Mouse (Mus musculus): ENCODE results near the gene Map3k1. TPM values are rescaled to one million over a fixed set of nuclear protein-coding genes. Genes with fewer than 3 reads are reported as not detected.
A peak's percentile ranks its signal among the peaks of the same experiment; 100 is the strongest.

Gene Map3k1
- polyA plus RNA-seq, 1 experiment = 22.2 TPM

DNA sequence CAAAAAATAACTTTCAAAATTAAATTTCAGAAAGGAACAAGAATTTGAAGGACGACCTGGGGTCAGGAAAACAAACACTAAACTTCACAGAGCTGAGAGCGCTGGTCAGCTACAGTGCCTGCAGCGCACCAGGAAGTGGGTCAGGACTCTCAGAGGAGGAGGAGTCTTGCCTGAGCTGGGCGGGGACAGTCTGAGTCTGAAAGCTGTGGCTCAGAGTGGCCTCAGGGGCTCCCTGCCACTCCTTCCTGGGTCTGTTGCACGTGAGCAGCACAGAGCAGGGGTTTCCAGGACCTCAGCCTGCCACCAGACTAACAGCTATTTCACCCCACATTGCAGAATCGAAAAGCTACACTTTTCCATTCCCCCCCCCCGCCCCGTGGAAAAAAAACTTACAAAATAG, 11.8 kb downstream of the Map3k1 start:
- peak; percentile 66 for DNase-seq
- no peak overlapping the region for H3K4me3 ChIP-seq (replicated peaks; ENCODE audit: extremely low read depth, low read depth, low read length)
- 6% methylated on average over 8 of the region's 8 CpGs for WGBS
- TF ChIP-seq CTCF (IDR thresholded peaks at IDR 0.05; ENCODE audit: insufficient read depth, low read length) (no peak), POLR2A (IDR thresholded peaks at IDR 0.05; ENCODE audit: borderline replicate concordance, extremely low read depth, low read depth, low read length) (peak; percentile 49; the same call in 1 of the 2 replicates)
- H3K4me1 ChIP-seq (ENCODE audit: control insufficient read depth, insufficient read depth, low read length) = peaks cover 52% of the 10 kb centered on the region

DNA sequence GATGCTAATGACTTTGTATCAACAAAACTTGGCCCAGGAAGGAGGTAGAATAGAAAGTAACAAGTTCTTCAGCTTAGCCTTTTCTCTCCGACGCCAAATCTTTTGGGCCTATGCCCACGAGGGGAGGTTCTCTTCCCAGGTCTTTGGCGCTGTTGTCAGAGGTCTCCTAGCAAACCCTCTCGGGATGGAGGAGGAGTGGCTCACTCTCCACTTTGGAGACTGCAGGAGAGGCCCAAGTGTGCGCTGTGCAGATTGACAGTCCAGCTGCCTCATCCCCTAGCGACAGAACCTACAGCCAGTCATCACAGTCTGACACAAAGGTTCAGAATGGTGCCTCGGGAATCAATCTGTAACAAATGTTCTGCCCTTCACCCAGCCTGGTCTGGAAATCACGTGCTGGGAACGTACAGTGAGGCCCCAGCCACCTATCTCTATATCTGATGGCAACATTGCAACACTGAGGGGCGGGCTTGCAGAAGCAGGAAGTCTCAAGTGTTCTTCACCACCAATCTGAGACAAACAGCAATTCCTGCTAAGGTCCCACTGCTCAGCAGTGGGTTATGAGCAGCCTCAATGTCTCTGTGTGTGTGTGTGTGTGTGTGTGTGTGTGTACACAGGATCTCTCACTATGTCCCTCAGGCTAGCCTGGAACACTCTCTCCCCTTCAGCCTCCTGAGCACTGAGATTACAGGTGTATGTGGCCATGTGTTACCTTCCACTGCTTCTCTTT, 12.4 kb downstream of the Map3k1 start:
- TF ChIP-seq CTCF (IDR thresholded peaks at IDR 0.05; ENCODE audit: insufficient read depth, low read length) (no peak), POLR2A (IDR thresholded peaks at IDR 0.05; ENCODE audit: borderline replicate concordance, extremely low read depth, low read depth, low read length) (no peak)
- Histone ChIP-seq H3K4me1 (ENCODE audit: control insufficient read depth, insufficient read depth, low read length) (peaks cover 51% of the 10 kb centered on the region), H3K4me3 (replicated peaks; ENCODE audit: extremely low read depth, low read depth, low read length) (peak overlapping the region; percentile 14)
- peak; percentile 51 for DNase-seq
- WGBS = 8% methylated on average over 11 of the region's 11 CpGs

DNA sequence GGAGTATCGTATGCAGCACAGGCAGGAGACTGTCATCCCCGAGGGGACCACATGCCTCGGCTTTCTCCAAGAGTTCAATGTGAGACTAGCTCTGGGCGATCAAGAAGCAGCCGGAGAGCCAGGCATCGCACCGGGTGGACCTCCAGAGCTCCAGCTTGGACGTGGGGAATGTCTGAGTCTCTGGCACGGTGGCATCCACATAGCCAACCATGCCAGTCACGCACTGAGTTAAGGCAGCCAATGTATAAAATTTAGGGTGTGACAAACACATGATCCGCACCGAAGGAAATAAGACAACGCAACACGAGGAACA, 15.9 kb downstream of the Map3k1 start:
- DNase-seq = no peak
- Histone ChIP-seq H3K4me1 (ENCODE audit: control insufficient read depth, insufficient read depth, low read length) (peaks cover 54% of the 10 kb centered on the region), H3K4me3 (replicated peaks; ENCODE audit: extremely low read depth, low read depth, low read length) (no peak overlapping the region)
- 74% methylated on average over 14 of the region's 14 CpGs for WGBS
- TF ChIP-seq CTCF (IDR thresholded peaks at IDR 0.05; ENCODE audit: insufficient read depth, low read length) = no peak
- TF ChIP-seq POLR2A (IDR thresholded peaks at IDR 0.05; ENCODE audit: borderline replicate concordance, extremely low read depth, low read depth, low read length) = no peak

DNA sequence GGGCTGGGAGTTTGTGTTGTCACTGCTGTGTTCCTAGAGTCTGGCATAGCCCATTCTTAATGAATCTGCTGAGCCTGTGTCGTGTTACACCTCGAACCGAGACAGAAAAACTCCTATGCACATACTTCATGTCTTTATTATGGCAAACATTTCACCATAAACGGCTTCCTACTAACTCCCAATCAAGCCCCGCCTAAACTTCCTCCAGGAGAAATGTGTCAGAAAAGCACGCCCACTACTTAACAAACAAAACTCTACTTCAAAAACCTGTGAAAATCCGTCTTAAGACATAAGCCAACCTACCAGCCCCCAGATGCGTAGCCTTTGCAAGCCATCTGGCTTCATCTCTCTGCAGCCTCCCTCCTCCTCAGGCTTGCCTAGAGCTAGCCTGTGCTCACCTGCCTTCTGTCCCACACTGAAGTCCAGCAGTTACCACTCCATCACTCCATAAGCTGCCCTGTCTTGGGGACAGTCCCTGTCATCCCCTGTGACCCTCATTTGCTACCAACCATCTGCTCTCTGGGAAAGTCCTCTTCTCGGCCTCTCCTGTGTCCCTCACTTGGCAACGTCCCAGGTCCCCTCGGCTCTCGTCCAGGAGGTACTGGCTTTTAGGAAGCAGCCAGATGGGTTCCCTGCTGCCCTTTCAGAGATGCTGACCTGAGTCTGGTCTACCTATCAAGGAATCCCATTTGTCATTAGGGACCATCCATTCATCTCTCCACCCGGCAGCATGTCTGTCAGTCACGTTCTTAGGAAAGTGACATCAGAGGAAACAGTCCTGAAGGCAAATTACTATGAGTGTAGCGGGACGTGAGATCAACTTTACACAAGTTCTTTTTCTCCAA, 16.4 kb downstream of the Map3k1 start:
- 27% methylated on average over 16 of the region's 16 CpGs for WGBS
- no peak for TF ChIP-seq CTCF (IDR thresholded peaks at IDR 0.05; ENCODE audit: insufficient read depth, low read length)
- no peak for TF ChIP-seq POLR2A (IDR thresholded peaks at IDR 0.05; ENCODE audit: borderline replicate concordance, extremely low read depth, low read depth, low read length)
- DNase-seq = no peak
- Histone ChIP-seq H3K4me3 (replicated peaks; ENCODE audit: extremely low read depth, low read depth, low read length) (no peak overlapping the region), H3K4me1 (ENCODE audit: control insufficient read depth, insufficient read depth, low read length) (peaks cover 49% of the 10 kb centered on the region)

DNA sequence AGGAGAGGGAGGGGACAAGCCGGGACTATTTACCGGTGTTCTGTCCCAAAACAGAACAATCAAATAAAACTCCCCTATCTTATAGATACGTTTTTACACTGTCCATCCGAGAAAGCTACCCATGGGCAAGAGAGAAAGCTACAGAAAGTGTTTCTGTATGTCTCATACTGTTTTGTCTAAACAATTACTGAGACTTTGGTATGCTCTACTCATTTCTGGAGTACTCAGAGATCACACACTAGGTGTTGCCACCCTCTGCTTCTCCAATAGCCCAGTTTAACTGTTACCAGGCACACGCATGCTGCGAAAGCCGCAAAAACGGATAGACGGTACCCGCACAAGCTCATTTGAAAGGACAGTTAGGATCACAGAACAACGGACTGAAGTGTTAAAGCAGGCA, 17.2 kb downstream of the Map3k1 start:
- Histone ChIP-seq H3K4me3 (replicated peaks; ENCODE audit: extremely low read depth, low read depth, low read length) (no peak overlapping the region), H3K4me1 (ENCODE audit: control insufficient read depth, insufficient read depth, low read length) (peaks cover 44% of the 10 kb centered on the region)
- WGBS = 77% methylated on average over 11 of the region's 11 CpGs
- TF ChIP-seq POLR2A (IDR thresholded peaks at IDR 0.05; ENCODE audit: borderline replicate concordance, extremely low read depth, low read depth, low read length) = no peak
- TF ChIP-seq CTCF (IDR thresholded peaks at IDR 0.05; ENCODE audit: insufficient read depth, low read length) = no peak
- DNase-seq = no peak

DNA sequence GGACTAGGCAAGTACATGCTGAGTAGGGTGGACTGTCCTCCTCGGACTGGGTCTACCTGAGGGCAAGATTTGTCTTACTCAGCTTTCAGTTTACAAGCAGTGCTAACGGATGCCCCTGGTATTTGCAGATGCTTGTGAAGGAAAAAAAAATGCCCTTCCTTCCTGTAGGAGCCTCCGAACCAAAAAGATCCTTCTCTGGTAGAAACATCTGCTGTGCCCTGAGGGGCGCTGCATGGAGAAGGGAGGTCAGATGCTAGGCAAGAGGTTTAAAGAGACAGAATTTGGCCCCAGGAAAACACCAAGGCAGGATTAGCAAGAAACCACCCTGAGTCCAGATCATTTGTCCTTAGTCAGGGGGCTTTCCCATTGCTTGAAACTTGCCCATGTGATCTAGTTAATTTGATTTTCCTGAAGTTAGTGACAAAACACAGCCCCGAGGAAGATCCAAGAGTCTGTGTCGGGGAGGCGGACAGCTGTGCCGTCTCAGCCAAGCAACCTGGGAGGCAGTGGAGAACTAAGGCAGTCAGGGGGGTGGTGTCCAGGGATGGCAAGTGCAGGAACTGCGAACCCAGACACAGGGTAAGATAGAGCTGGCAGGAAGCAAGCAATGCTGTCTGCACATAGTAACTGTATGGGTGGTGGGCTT, 19.2 kb downstream of the Map3k1 start:
- WGBS = 27% methylated on average over 9 of the region's 9 CpGs
- H3K4me3 ChIP-seq (replicated peaks; ENCODE audit: extremely low read depth, low read depth, low read length) = no peak overlapping the region
- DNase-seq = no peak
- peaks cover 33% of the 10 kb centered on the region for H3K4me1 ChIP-seq (ENCODE audit: control insufficient read depth, insufficient read depth, low read length)
- TF ChIP-seq POLR2A (IDR thresholded peaks at IDR 0.05; ENCODE audit: borderline replicate concordance, extremely low read depth, low read depth, low read length) (no peak), CTCF (IDR thresholded peaks at IDR 0.05; ENCODE audit: insufficient read depth, low read length) (no peak)

DNA sequence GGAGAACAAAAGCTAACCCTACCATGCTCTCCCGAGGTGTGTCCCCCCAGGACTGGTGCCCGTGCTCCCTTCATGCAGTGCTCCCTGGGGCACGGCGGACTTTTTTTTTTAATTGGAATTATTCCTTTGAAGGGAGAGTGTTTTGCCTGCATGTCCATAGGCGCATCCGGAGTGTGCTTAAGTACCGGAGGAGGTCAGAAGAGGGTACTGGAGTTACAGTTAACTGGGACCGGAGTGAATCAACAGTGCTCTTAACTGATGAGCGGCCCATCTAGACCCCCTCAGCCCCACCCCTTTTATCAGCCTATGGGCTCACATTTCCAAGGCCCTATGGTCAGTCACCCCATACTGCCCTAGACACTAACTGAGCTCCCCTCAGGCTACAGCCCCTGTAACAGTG, 19.9 kb downstream of the Map3k1 start:
- TF ChIP-seq POLR2A (IDR thresholded peaks at IDR 0.05; ENCODE audit: borderline replicate concordance, extremely low read depth, low read depth, low read length) (no peak), CTCF (IDR thresholded peaks at IDR 0.05; ENCODE audit: insufficient read depth, low read length) (no peak)
- H3K4me3 ChIP-seq (replicated peaks; ENCODE audit: extremely low read depth, low read depth, low read length) = no peak overlapping the region
- H3K4me1 ChIP-seq (ENCODE audit: control insufficient read depth, insufficient read depth, low read length) = peaks cover 33% of the 10 kb centered on the region

DNA sequence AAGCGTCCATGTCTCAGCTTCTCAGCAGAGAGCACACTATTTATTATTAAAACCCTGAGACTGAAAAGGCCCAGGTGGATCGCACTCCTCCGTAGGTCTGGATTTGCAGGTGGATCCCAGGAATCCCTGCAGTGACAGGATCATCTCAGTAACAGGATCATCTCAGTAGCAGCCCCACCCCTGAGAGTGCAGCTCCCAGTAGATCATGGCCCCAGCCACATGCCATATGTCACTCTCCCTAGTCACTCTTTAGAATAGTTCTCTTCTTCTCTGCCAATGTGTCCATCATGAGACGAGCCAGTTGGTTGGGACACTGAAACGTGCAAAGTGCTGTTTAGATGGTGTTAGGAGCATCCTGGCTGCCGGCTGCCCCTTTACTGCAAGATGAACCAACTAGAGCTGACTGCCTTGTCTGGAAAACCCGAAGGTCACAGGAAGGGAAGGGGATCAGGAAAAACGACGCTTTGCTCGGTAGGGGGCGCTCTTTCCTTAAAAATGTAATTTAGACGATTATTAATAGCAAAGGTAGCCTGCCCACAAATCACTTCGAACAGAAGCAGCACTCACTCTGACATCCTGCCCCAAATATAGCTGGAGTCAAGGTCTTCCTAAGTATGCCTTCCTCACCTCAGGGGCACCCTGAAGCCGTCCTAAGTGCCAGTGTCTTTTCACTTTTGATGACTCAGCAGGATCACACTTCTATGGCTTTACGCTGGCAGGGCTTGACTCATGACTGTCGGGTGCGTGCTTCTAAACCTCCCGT, 20.8 kb downstream of the Map3k1 start:
- TF ChIP-seq CTCF (IDR thresholded peaks at IDR 0.05; ENCODE audit: insufficient read depth, low read length) (peak; percentile 67), POLR2A (IDR thresholded peaks at IDR 0.05; ENCODE audit: borderline replicate concordance, extremely low read depth, low read depth, low read length) (no peak)
- Histone ChIP-seq H3K4me3 (replicated peaks; ENCODE audit: extremely low read depth, low read depth, low read length) (peak overlapping the region; percentile 23), H3K4me1 (ENCODE audit: control insufficient read depth, insufficient read depth, low read length) (peaks cover 33% of the 10 kb centered on the region)
- DNase-seq = peak; percentile 79
- WGBS = 19% methylated on average over 18 of the region's 18 CpGs

More for the DNA sequence above, 19.9 kb downstream of the Map3k1 start:
- no peak for DNase-seq
- WGBS = 37% methylated on average over 9 of the region's 9 CpGs

DNA sequence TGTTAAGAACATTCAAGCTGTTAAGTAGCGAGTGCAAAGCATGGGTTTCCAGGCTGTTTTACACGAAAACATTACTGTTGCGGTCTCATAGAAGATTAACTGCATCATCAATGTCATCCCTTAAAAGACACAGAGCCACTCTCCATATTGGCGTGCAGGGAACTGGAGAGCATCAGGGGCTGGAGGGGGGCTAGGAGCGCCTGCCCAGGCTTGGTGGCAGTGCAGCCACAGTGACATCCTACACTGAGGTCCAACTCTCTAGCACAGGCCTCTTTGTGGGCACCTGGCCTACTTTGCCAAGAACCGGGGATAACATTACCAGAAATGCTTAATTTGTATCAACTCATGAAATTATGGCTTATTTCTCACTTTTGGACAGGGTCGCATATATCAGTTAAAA, 22.2 kb downstream of the Map3k1 start:
- WGBS = 91% methylated on average over 7 of the region's 7 CpGs
- Histone ChIP-seq H3K4me1 (ENCODE audit: control insufficient read depth, insufficient read depth, low read length) (peaks cover 20% of the 10 kb centered on the region), H3K4me3 (replicated peaks; ENCODE audit: extremely low read depth, low read depth, low read length) (no peak overlapping the region)
- no peak for DNase-seq
- TF ChIP-seq CTCF (IDR thresholded peaks at IDR 0.05; ENCODE audit: insufficient read depth, low read length) (no peak), POLR2A (IDR thresholded peaks at IDR 0.05; ENCODE audit: borderline replicate concordance, extremely low read depth, low read depth, low read length) (no peak)
